ENCODE assay signal across 9 mouse cellular contexts in genomic region chr14:25588946-25589937, GRCm38 (mm10).
A peak's percentile ranks its signal among the peaks of the same experiment; 100 is the strongest.
DNase-seq lines count a peak whose midpoint lies in the region; ATAC-seq and TF ChIP-seq lines count a peak whose summit lies in the region.
"Had no signal": no experiment of that assay in that cellular context is flagged by ENCODE, and none has a peak within 500 bp of the region (broad histone marks: within the 10 kb centered on the region; RNA-seq: fewer than 3 reads in every experiment).

No protein-coding gene starts in this region.

- no peaks in the 10 kb centered on the region for H3K9me3 ChIP-seq in limb, embryonic 15.5 days

- H3K36me3 ChIP-seq in heart, adult 2 months (ENCODE audit: control insufficient read depth, insufficient read depth, low read length): peaks cover 8% of the 10 kb centered on the region; the same call in 1 of the 2 replicates
- H3K36me3 ChIP-seq in limb, embryonic 15.5 days: peaks cover 34% of the 10 kb centered on the region; the same call in 1 of the 2 replicates

- H3K27ac ChIP-seq in heart, adult 2 months: peak overlapping the region; percentile 87
- H3K27ac ChIP-seq in limb, embryonic 15.5 days: peak overlapping the region; percentile 79

- H3K4me1 ChIP-seq in heart, adult 2 months (ENCODE audit: control insufficient read depth, insufficient read depth, low read length): peaks cover 42% of the 10 kb centered on the region
- H3K4me1 ChIP-seq in limb, embryonic 15.5 days: peaks cover 80% of the 10 kb centered on the region

- ATAC-seq in limb, embryonic 15.5 days (ENCODE audit: insufficient number of reproducible peaks, low FRiP score, low TSS enrichment, low read depth): 0 out of 2 replicates have a peak, but pooled peaks have one; percentile 45

- H3K27me3 ChIP-seq in heart, adult 2 months (ENCODE audit: control insufficient read depth, insufficient read depth, low read length): no peaks in the 10 kb centered on the region
- no peaks in the 10 kb centered on the region for H3K27me3 ChIP-seq in limb, embryonic 15.5 days

- no peaks in the 10 kb centered on the region for H3K79me2 ChIP-seq in heart, adult 2 months (replicated peaks; ENCODE audit: control insufficient read depth, insufficient read depth, low read length)

- TF ChIP-seq EP300 in heart, adult 2 months (IDR thresholded peaks at IDR 0.05; ENCODE audit: insufficient read depth, low read depth, low read length): no peak

- intact Hi-C loops in heart, adult 2 months (cut with DNase I): loop anchor here (5.0 kb wide), 2 partner anchors 58 to 103 kb away; partner anchors contain the start of gene Ppif

- TF ChIP-seq CTCF in heart, adult 2 months (IDR thresholded peaks at IDR 0.05): no peak

- peak; percentile 78 for DNase-seq in adrenal gland, adult 2 months
- no peak for DNase-seq in adrenal gland, postnatal 4 days (ENCODE audit: low spot score in 2 of 2)
- DNase-seq in thymus, postnatal 0 days (ENCODE audit: low spot score): peak; percentile 35
- DNase-seq in thymus, postnatal 10 days (ENCODE audit: low spot score in 2 of 2): no peak
- peak; percentile 59 to 61 for DNase-seq in heart, adult 2 months
- DNase-seq in urinary bladder, postnatal 4 days (ENCODE audit: low spot score in 2 of 2): peak; percentile 51 to 66
- no peak for DNase-seq in T-cell, adult 2 months (ENCODE audit: low spot score)

- no peak overlapping the region for H3K4me3 ChIP-seq in heart, adult 2 months
- no peak overlapping the region for H3K4me3 ChIP-seq in limb, embryonic 15.5 days
- H3K4me3 ChIP-seq: erythroblast, embryonic 14.5 days had no signal

- WGBS in heart, adult 2 months: 38% methylated on average over 16 of the region's 16 CpGs
- 61% methylated on average over 16 of the region's 16 CpGs for WGBS in limb, embryonic 15.5 days

- H3K4me2 ChIP-seq in limb, embryonic 15.5 days: no peak overlapping the region

- TF ChIP-seq POLR2A in heart, adult 2 months (IDR thresholded peaks at IDR 0.05; ENCODE audit: insufficient read depth, low read depth, low read length): no peak

- no peak overlapping the region for H3K9ac ChIP-seq in heart, adult 2 months (ENCODE audit: low read depth, low read length)
- no peak overlapping the region for H3K9ac ChIP-seq in limb, embryonic 15.5 days

Comparison
In these comparisons a context has a peak if more than half of its experiments do, and no peak if none do; other contexts are left out.
1. DNase-seq: peak in adrenal gland, adult 2 months (single experiment), thymus, postnatal 0 days (single experiment), heart, adult 2 months (2 of 2) and urinary bladder, postnatal 4 days (2 of 2); none in adrenal gland, postnatal 4 days (0 of 2), thymus, postnatal 10 days (0 of 2) and T-cell, adult 2 months (single experiment).